Mouse (Mus musculus) small intestine, adult 2 months (tissue): Measurements from ENCODE around the gene Xpo6.

ENCODE experiments used
- CTCF ChIP-seq: fragments of 200-500 bp; IDR thresholded peaks from 2 replicates; pipeline ENCODE4 v1.5.1; 2012; ENCODE audit warnings: low read depth, mild to moderate bottlenecking, control low read depth, inconsistent platforms, low read length, moderate library complexity, mixed read lengths; ENCODE audit not compliant: insufficient replicate concordance, insufficient read length; ENCODE audit errors: extremely low read depth
- POLR2A ChIP-seq: fragments of 200-500 bp; IDR thresholded peaks from 2 replicates; pipeline ENCODE4 v1.6.1; 2012; ENCODE audit warnings: low read depth, mild to moderate bottlenecking, control low read depth, inconsistent platforms, low read length, moderate library complexity

DNA sequence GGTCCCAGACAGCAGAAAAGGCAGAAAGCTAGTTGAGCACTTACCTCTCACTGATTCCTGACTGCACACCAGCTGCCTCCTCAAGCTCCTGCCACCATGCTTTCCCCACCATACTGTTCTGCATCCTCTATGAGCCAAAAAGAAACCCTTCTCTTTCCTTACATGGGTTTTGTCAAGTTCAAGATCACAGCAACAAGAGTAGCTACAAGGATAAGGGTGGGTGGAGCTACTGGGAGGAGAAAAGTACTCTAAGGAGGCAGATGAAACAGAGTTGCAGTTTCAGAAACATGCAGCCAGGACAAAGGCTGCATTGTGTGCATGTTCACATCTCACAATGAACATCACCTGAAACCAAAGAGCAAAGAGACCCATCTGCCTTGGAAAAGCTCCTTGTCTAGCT, 18.8 kb downstream of the Xpo6 start:
- TF ChIP-seq CTCF (no peak), POLR2A (no peak)
